Mouse (Mus musculus): ENCODE results near the gene Lhx3.

The Lhx3 gene

GRCm38 (mm10) chr2:26201926-26202848 lies 5.9 kb downstream of the Lhx3 start:
- no peak for DNase-seq (ENCODE audit: low spot score)

- no peak for DNase-seq (ENCODE audit: low spot score)
Measured at GRCm38 (mm10) chr2:26198488-26198887, 9.6 kb downstream of the Lhx3 start.

GRCm38 (mm10) chr2:26194552-26195339 lies 13.3 kb downstream of the Lhx3 start:
- DNase-seq (ENCODE audit: low spot score), result no peak

DNA sequence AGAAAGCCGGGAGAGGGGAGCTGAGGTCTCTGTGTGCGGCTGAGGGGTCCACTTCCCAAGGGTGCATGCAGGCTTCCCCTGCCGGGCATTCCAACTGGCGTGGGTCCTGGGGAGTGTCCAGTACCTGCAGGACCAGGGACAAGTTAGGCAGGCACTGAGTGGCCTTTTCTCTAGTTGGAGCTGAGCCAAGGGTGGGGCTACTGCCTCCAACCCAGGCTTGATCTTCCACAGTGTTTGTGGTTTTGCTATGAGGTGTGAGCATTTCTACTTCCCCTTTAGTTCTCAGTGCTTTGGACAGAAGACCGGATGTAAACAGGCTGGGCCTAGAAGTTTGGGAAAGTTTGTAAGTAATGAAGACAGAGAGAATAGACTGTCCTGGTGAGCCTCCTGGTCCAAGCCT lies 19.6 kb downstream of the Lhx3 start:
- no peak for DNase-seq (ENCODE audit: low spot score)

DNA sequence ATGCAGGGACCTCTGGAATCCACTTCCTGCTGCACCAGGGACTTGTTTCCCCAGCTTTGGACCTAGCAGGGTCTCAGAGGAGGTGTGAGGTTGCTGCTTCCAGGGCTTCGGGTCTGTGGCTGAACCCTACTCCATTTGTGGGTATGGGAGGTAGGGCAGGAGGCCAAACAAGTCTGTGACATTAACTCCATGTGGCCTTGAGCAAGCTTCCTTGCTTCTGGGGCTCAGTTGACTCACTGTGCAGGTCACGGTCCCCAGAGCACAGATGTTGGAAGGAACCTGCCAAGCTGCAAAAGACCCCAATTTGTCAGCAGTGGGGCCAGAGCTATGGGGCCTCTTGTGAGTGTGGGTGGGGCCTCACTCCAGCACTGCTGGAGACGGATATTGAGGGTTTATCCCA lies 23.7 kb downstream of the Lhx3 start:
- no peak for DNase-seq (ENCODE audit: low spot score)

DNA sequence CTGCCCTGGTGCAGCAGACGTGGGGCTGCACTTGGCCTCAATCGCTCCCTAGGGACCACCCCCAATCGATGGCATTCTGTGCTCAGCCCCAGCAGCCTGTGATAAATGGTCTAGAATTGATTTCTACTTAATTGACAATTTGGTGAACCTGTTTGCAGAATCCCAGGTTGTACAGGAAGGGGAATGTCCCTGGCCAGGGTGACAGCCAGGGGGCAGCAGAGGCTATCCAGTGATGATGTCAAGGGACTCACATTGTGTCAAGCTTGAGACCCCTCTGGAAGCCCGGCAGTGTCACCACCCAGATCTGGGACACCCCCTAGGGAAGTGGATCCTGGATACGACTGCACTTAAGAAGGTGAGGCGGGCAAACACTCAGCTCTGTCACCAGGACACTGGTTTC lies 25.4 kb downstream of the Lhx3 start:
- no peak for DNase-seq (ENCODE audit: low spot score)

- no peak for DNase-seq (ENCODE audit: low spot score)
Measured at GRCm38 (mm10) chr2:26177189-26177588, 30.9 kb downstream of the Lhx3 start.

GRCm38 (mm10) chr2:26176731-26177130 lies 31.4 kb downstream of the Lhx3 start:
- DNase-seq (ENCODE audit: low spot score), result no peak

DNA sequence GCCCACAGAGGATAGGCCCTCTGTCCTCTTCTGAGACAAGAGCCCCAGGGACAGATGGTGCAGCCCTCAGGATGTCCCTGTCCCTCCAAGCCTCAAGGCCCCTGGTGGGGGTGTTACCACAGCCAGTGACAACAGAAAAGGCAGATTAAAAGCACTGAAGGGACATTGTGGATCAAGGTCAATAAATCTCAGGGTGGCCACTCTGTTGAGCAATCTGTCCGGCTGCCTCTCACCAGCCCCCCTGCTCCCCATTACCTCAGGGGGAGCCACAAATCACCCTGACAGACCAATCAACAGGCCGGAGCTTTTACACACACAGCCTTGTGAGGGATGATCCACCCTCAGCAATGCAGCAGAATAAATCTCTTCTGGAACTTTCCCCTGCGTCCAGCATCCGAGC lies 32.9 kb downstream of the Lhx3 start:
- DNase-seq (ENCODE audit: low spot score), result no peak

DNA sequence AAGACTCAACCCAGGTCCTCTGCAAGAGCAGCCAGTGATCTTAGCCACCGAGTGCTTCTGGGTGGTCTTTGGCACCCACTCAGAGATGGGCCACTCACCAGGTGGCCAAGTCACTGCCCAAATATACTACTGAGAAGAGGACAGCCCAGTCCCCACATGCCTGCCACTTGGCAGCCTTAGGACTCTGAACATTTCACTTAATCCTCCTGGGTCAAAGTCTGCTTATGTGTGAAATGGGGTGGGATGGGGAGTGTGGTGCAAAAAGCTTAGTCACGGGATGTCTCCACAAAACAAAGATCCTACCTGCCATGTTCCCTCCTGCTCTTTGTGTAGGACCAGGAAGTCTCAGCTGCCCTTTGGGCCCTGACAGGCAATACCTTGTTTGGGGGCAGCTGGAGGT lies 35.9 kb downstream of the Lhx3 start:
- no peak for DNase-seq (ENCODE audit: low spot score)

GRCm38 (mm10) chr2:26170376-26170775 lies 37.7 kb downstream of the Lhx3 start:
- DNase-seq (ENCODE audit: low spot score), result no peak

DNA sequence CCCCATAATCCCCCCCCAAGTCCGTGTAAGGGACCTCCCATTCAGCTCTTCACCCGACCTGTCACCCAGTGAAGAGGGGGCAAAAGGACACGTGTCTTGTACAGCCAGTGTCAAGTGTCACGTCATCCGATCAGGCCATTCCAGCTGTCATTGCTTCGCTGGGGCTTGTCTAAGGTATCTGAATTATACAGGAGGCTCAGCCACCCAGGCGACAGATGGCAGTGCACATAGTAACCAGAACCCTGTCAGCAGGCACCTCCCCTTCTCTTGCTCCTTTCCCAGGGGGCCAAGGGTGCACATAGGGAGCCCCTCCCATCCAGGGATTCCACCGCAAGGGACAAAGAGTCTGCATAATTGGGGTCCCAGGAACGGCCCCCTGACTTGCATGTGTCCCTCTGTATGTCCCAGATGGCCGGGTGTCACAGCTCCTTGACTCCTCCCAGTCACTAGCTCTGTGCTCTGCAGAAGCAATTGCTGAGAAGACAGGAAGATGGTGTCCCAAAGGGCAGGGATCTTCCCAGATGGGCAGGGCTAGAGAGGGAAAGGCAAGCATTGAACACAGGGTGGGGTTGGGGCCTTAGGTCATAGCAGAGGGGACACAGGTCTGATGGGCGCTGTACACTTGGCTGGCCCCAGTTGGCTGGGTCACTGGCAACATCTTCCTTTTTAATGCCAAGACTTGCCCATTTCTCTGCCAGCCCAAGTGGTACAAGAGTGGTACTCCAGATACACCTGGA lies 39.1 kb downstream of the Lhx3 start:
- DNase-seq (ENCODE audit: low spot score), result no peak

DNA sequence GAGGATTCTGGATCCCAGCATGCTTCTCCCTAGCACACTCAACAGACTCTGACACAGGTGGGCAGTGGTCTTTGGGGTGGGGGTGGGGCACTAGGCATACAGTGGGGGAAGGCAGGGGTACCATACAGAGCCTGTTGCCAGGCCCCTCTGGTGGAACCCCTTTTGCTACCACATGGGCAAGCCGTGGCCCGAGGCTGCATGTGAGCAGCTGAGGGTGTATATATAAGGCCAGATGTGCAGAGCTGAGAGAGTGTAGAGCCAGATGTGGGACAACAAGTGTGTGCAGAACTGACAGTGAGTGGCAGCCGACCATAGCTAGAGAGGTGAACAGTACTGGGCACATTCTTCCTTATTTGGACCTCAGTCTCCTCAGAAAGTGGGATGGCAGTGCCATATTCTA lies 41.2 kb downstream of the Lhx3 start:
- no peak for DNase-seq (ENCODE audit: low spot score)

GRCm38 (mm10) chr2:26158064-26158463 lies 50.0 kb downstream of the Lhx3 start:
- no peak for DNase-seq (ENCODE audit: low spot score)

DNA sequence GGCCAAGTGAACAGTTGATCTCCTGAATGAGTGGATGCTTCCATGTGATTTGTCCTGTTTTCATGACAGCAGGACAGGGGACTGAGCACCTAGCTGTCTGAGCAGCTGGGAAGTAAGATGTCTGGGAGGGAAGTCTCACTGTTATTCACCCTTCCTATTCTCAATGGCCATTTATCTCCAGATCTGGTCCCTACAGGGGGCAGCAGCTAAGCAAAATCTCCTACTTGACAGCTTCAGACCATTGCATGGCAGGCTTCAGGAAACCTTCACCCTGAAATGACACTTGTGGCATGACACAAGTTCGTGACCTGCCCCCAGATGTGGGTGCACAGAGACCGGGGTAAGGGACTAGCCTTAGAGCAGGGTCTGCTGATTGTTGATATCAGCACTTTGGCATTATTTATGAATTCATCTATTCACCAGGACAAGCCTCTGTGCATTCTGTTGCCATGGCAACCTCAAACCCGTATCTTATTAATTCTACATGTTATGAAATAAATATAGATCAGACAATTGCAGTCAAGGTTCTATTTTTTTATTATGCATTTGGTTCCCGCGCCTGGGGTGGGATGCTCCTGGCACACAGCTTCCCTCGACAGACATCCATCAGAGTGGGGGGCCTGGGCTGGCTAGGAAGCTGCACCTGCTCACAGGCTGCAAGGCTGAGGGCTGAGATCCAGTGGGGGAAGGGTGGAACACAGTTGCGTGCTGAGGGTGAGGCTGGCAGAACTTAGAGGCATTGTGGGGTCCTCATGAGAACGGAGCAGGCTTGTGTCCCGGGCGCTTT lies 51.7 kb downstream of the Lhx3 start:
- no peak for DNase-seq (ENCODE audit: low spot score)

DNA sequence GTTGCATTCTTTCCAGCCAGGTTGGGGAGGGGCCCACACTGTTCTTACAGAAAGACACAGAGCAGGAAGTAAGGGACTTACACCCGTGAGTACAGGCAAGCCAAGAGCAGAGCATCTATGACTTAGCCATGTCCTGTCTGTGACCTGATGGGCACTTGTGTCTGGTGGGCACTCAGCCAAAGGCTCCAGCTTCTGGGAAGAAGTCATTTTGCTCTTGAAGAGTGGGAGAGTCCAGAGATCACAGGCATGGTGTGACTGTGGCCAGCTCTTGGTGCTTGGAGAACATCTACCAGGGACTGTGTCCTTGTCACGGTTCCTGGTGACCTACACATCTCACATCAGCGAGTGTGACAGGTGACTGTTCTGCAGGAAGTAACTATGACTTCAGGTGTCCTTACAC lies 52.4 kb downstream of the Lhx3 start:
- DNase-seq (ENCODE audit: low spot score), result no peak

- DNase-seq (ENCODE audit: low spot score), result no peak
Measured at GRCm38 (mm10) chr2:26154586-26154985, 53.5 kb downstream of the Lhx3 start.

GRCm38 (mm10) chr2:26153909-26154340 lies 54.2 kb downstream of the Lhx3 start:
- no peak for DNase-seq (ENCODE audit: low spot score)

- DNase-seq (ENCODE audit: low spot score), result no peak
Measured at GRCm38 (mm10) chr2:26153295-26153694, 54.8 kb downstream of the Lhx3 start.

Data from spleen, adult 12 weeks (tissue).